Mouse (Mus musculus) NIH3T3 (cell line): ENCODE results near the gene Gsdme.

Experiments used
- DNase-seq: peaks from one replicate; pipeline ENCODE4 v3.0.0-alpha.2; 2012; ENCODE audit warnings: low read depth

The Gsdme gene

GRCm38 (mm10) chr6:50263670-50264069 is at the start of gene Gsdme:
Gene Gsdme, minus strand, starts transcription at chr6:50263862.
- peak; percentile 43 for DNase-seq

- peak; percentile 94 for DNase-seq
These were observed 49.0 kb upstream of the Gsdme start for GRCm38 (mm10) chr6:50312647-50313046.

DNA sequence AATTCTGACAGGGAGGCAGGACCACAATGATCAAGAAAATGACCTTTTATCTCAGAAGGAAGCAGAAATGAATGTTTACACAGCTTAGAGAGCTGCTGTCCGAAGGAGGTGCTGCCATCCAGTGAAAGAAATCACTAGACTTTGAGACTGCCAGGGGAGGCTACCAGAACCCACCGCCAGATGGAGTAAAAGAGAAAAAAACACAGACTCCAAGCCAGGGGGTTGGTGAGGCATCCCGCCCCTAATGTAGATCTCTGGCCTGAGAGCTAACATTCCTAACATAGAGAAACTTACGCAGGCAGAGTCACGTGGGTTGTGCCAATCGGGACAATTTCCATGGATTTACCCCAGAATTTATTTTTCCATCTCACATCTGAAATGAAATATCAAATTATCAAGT is 45.4 kb upstream of the Gsdme start:
- peak; percentile 81 for DNase-seq

- DNase-seq = no peak
These were observed 43.0 kb upstream of the Gsdme start for GRCm38 (mm10) chr6:50306625-50307024.

DNA sequence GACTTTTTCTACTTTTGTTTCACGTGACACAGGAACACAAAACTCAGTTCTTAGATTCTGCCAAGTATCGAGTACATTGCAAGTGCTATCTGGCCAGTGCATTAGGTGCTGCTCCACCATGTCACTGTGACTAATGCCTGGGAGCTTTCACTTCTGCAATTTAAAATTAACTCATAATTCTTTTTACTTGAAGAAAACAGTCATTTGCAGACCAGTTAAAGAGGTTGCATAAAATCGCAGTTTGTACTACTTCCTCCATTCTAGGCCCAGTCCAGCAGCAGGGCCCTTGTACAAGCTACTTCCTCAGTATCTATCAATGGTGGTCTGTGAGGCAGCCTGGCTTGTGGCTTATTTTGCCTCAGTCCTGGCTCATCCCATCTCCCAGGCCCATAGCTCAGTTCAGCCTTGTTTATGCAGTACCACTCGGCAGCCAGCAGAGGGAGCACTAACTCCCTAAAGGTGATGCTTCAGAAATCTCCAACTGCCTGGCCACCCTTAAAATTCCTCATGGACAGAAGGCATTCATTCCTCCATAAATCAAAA is 41.4 kb upstream of the Gsdme start:
- peak; percentile 95 for DNase-seq

GRCm38 (mm10) chr6:50301121-50301520 is 37.5 kb upstream of the Gsdme start:
- DNase-seq = no peak

DNA sequence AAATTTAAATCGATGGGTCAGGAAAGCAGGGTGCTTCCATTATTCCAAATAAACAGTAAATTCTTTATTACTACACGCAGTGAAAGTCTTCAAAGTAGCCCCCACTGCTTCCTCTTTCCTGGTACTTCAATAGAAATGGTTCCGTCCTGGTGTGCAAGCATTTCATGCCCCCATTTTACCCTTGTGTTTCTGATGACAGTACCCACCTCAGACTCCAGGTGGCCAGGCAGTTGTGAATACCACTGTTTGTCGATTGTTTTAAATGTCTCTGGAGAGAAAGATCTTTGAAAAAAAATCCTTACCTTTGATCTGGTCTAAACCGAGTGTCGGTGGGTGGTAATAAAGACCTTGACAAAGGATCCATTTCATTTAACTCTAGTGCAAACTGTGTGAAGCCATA is 37.0 kb upstream of the Gsdme start:
- DNase-seq = no peak

DNA sequence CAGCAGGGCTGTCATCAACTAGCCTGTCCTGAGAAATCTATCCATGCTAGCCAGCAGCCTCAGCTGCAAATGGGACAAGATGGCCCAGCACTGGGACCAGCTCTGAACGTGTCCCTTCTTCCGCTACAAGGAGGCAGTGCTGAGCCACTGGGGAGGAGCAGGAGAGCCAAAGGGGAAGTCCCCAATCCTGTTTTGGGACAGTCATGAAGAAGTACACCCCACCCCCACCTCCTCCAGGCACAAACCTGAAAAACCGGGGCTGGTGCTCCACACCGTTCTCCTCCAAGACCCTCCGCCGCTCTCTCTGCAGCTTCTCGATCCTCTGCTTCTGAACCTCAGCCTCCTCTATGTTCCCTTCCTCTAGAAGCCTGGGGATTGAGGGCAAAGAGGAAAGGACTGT is 35.4 kb upstream of the Gsdme start:
- DNase-seq = no peak

- no peak for DNase-seq
These were observed 34.0 kb upstream of the Gsdme start for GRCm38 (mm10) chr6:50297671-50298070.

- DNase-seq = no peak
These were observed 31.5 kb upstream of the Gsdme start for GRCm38 (mm10) chr6:50295136-50295535.

DNA sequence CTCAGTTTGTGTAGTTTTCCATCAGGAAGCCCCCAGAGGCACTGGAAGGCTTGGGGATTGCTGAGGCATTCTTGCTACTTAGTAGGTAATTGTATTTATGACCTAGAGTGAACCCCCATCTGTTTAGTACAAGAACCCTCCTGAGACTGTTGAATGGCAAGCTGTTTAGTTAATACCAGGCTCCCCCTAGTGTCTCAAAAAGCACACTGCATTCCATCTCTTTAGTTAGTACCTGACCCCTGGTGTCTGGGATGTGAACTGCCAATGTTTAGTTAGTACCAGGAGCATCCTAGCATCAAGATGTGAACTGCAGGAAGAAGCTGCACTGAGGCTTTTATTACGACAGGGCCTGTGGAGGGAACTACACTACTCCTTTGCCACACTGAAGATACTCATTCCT is 30.5 kb upstream of the Gsdme start:
- peak; percentile 96 for DNase-seq

- DNase-seq = no peak
These were observed 28.0 kb upstream of the Gsdme start for GRCm38 (mm10) chr6:50291650-50292049.

DNA sequence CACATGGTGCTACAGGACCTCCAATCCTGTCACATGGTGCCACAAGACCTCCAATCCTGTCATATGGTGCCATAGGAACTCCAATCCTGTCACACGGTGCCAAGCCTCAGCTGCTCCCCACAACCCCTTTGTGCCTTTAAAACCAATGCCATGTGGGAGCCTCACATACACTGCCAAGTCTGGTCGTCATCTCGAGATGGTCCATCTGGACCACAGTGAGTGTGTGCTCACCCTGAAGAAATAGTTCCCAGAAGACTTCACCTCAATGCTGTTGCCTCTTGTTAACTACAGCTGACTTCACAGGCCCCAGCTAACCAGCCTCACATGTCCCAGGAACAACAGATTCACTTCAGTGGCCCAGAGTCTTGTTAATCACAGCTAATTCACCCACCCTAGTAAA is 23.2 kb upstream of the Gsdme start:
- no peak for DNase-seq

GRCm38 (mm10) chr6:50279642-50280041 is 16.0 kb upstream of the Gsdme start:
- DNase-seq = no peak

GRCm38 (mm10) chr6:50273947-50274346 is 10.3 kb upstream of the Gsdme start:
- no peak for DNase-seq

DNA sequence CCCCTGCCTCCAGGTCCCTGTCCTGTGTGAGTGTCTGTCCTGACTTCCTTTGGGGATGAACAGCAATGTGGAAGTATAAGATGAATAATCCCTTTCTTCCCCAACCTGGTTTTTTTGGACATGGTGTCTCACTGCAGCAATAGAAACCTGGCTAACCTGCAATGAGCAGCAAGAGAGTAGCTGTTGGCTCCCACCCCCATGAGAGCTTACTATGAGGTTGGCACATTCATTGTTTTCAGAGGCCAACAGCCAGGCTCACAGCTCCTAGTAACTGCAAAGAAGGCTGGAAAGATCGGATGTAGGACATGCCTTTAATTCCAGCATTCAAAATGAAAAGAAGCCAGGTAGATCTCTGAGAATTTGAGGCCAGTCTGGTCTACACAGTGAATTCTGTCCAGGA is 9.8 kb upstream of the Gsdme start:
- no peak for DNase-seq

DNA sequence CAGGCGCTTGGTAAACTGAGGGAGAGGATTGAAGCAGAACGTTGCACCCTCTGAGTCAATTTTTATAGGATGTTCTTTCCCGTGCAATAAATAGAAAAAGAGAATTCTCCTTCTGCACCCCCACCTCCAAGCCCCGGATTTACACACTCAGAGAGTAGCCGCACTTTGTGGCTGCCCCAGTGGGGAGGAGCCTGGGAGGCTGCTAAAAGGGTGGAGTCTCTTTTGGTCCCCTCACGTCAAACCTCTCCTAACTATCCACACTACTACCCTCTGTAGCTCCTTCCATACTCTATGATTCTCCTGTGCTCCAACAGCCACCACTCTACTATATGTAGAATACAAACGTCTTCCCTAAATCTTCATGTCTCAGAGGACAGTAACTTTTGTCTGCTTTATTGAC is 1.4 kb downstream of the Gsdme start:
- DNase-seq = peak; percentile 28

- no peak for DNase-seq
These were observed 1.8 kb downstream of the Gsdme start for GRCm38 (mm10) chr6:50261922-50262261.

- peak; percentile 94 for DNase-seq
These were observed 2.3 kb downstream of the Gsdme start for GRCm38 (mm10) chr6:50261201-50261921.

GRCm38 (mm10) chr6:50255356-50255755 is 8.3 kb downstream of the Gsdme start:
- peak; percentile 54 for DNase-seq

DNA sequence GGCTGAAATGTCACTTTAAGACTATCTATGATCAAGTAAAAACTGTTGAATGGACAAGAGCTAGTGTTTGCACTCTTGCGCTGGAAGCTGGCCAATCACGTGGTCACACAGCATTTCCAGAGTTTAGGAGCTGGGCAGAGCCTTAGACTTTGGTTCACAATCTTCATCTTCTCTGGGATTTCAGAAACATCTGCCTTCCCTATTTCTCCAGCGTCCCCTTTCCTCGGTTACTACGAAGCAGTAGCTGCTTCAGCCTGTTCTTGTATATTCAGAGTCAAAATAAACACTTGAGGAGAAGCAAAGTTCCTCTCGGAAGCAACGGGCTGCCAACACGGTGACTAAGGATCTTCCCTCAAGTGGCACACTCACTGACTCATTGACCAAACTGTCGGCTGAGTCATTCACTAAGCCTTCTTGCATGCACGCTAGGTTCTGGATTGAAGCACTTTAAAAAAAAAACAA is 8.9 kb downstream of the Gsdme start:
- DNase-seq = peak; percentile 97

- peak; percentile 13 for DNase-seq
These were observed 11.0 kb downstream of the Gsdme start for GRCm38 (mm10) chr6:50252690-50253089.

GRCm38 (mm10) chr6:50247791-50248190 is 15.9 kb downstream of the Gsdme start:
- no peak for DNase-seq

- no peak for DNase-seq
These were observed 16.3 kb downstream of the Gsdme start for GRCm38 (mm10) chr6:50247356-50247755.
